Mouse (Mus musculus) midbrain, embryonic 10.5 days (tissue): ENCODE measurements around the gene Slc4a2. TPM values are rescaled to one million over a fixed set of nuclear protein-coding genes. Genes with fewer than 3 reads are reported as not detected.
A peak's percentile ranks its signal among the peaks of the same experiment; 100 is the strongest.
"Not testable (repeated sequence)": the region's sequence is repeated elsewhere in the genome, so short reads cannot be mapped to it uniquely, and the experiment has no call there.

Experiments
- DNase-seq: peaks from one replicate; pipeline ENCODE4 v3.0.0-alpha.2; 2017; ENCODE audit warnings: low spot score
- H3K27ac ChIP-seq: fragments of 300-500 bp; sonication (generic); replicated peaks from 2 replicates; pipeline ENCODE4 v1.5.1; 2016; ENCODE audit warnings: mild to moderate bottlenecking
- H3K27me3 ChIP-seq: fragments of 300-500 bp; sonication (generic); 2 replicates; pipeline ENCODE4 v1.6.1; 2016; ENCODE audit warnings: low read depth, mild to moderate bottlenecking; ENCODE audit not compliant: poor library complexity, severe bottlenecking
- H3K36me3 ChIP-seq: fragments of 300-500 bp; sonication (generic); 2 replicates; pipeline ENCODE4 v1.6.1; 2016; ENCODE audit warnings: mild to moderate bottlenecking, moderate library complexity
- H3K4me1 ChIP-seq: fragments of 300-500 bp; sonication (generic); 2 replicates; pipeline ENCODE4 v1.6.1; 2016
- H3K4me3 ChIP-seq: fragments of 300-500 bp; sonication (generic); 2 replicates; pipeline ENCODE4 v1.5.1; 2016; ENCODE audit warnings: mild to moderate bottlenecking, moderate library complexity
- H3K9me3 ChIP-seq: fragments of 300-500 bp; sonication (generic); replicated peaks from 2 replicates; pipeline ENCODE4 v1.6.1; 2016; ENCODE audit warnings: mild to moderate bottlenecking
- WGBS: fragments of 180-500 bp; shearing (Covaris S2); methylation state at CpG from one replicate; pipeline ENCODE4 v1.1.7; 2016; 5-methylcytosine and 5-hydroxymethylcytosine counted together
- polyA plus RNA-seq: library from polyadenylated mRNA; unstranded; fragments of >200 nt; fragmentation: Nextera tagmentation; extraction: Ambion mirVana; gene quantifications from 2 replicates; pipeline ENCODE4 v1.2.1, GENCODE M21; 2016

Gene Slc4a2
- polyA plus RNA-seq, 1 experiment from 2014 or later = 33.3 TPM

- DNase-seq = peak; percentile 65
- H3K27me3 ChIP-seq = peaks cover 68% of the 10 kb centered on the region
- H3K36me3 ChIP-seq = no peaks in the 10 kb centered on the region
- no peaks in the 10 kb centered on the region for H3K9me3 ChIP-seq
- peak overlapping the region; percentile 61 for H3K4me3 ChIP-seq
- H3K4me1 ChIP-seq = peaks cover 55% of the 10 kb centered on the region
- 1% methylated on average over 73 of the region's 73 CpGs for WGBS
- peak overlapping the region; percentile 78 for H3K27ac ChIP-seq
These were observed 36.1 kb upstream of the Slc4a2 start for GRCm38 (mm10) chr5:24387264-24388241.

GRCm38 (mm10) chr5:24388246-24388915 lies 35.3 kb upstream of the Slc4a2 start:
- Histone ChIP-seq H3K27ac (peak overlapping the region; percentile 78), H3K27me3 (peaks cover 68% of the 10 kb centered on the region), H3K4me3 (peak overlapping the region; percentile 61), H3K4me1 (peaks cover 52% of the 10 kb centered on the region), H3K36me3 (no peaks in the 10 kb centered on the region), H3K9me3 (no peaks in the 10 kb centered on the region)
- DNase-seq = no peak
- 24% methylated on average over 26 of the region's 26 CpGs for WGBS

GRCm38 (mm10) chr5:24389011-24389657 lies 34.5 kb upstream of the Slc4a2 start:
- DNase-seq = peak; percentile 31
- 55% methylated on average over 7 of the region's 7 CpGs for WGBS
- Histone ChIP-seq H3K4me3 (no peak overlapping the region), H3K27ac (peak overlapping the region; percentile 46; the same call in 1 of the 2 replicates), H3K36me3 (no peaks in the 10 kb centered on the region), H3K9me3 (no peaks in the 10 kb centered on the region), H3K27me3 (peaks cover 68% of the 10 kb centered on the region), H3K4me1 (peaks cover 52% of the 10 kb centered on the region)

- DNase-seq = no peak
- H3K9me3 ChIP-seq = no peaks in the 10 kb centered on the region
- WGBS = 81% methylated on average over 4 of the region's 4 CpGs
- H3K27me3 ChIP-seq = peaks cover 63% of the 10 kb centered on the region
- no peaks in the 10 kb centered on the region for H3K36me3 ChIP-seq
- peaks cover 52% of the 10 kb centered on the region for H3K4me1 ChIP-seq
- H3K4me3 ChIP-seq = no peak overlapping the region
- peak overlapping the region; percentile 46; the same call in 1 of the 2 replicates for H3K27ac ChIP-seq
These were observed 34.0 kb upstream of the Slc4a2 start for GRCm38 (mm10) chr5:24389658-24390020.

- Histone ChIP-seq H3K27me3 (peaks cover 41% of the 10 kb centered on the region), H3K9me3 (no peaks in the 10 kb centered on the region), H3K4me3 (no peak within 1 kb of the TSS), H3K4me1 (peaks cover 47% of the 10 kb centered on the region), H3K27ac (no peak within 1 kb of the TSS), H3K36me3 (peaks cover 4% of the 10 kb centered on the region; the same call in 1 of the 2 replicates)
- WGBS = 89% methylated on average over 7 of the region's 7 CpGs
- DNase-seq = no peak
These were observed 31.8 kb upstream of the Slc4a2 start, which contains the start of gene Atg9b for GRCm38 (mm10) chr5:24391864-24392263. Atg9b (minus strand) TSS chr5:24392143.

- Histone ChIP-seq H3K9me3 (no peaks in the 10 kb centered on the region), H3K27ac (no peak overlapping the region), H3K4me3 (no peak overlapping the region), H3K36me3 (peaks cover 4% of the 10 kb centered on the region; the same call in 1 of the 2 replicates), H3K27me3 (peaks cover 32% of the 10 kb centered on the region), H3K4me1 (peaks cover 38% of the 10 kb centered on the region)
- WGBS = 83% methylated on average over 7 of the region's 7 CpGs
- no peak for DNase-seq
These were observed 30.9 kb upstream of the Slc4a2 start for GRCm38 (mm10) chr5:24392724-24393123.

- H3K36me3 ChIP-seq = peaks cover 4% of the 10 kb centered on the region; the same call in 1 of the 2 replicates
- peaks cover 30% of the 10 kb centered on the region for H3K4me1 ChIP-seq
- peaks cover 25% of the 10 kb centered on the region for H3K27me3 ChIP-seq
- H3K4me3 ChIP-seq = peak within 1 kb of the TSS; percentile 68
- DNase-seq = peak; percentile 81
- no peaks in the 10 kb centered on the region for H3K9me3 ChIP-seq
- 20% methylated on average over 7 of the region's 7 CpGs for WGBS
- H3K27ac ChIP-seq = peak within 1 kb of the TSS; percentile 92
These were observed 30.1 kb upstream of the Slc4a2 start, which contains the start of gene Abcb8 for GRCm38 (mm10) chr5:24393392-24393997. Abcb8 (plus strand) TSS chr5:24393663.

- peak; percentile 95 for DNase-seq
- Histone ChIP-seq H3K4me1 (peaks cover 24% of the 10 kb centered on the region), H3K27ac (peak overlapping the region; percentile 92), H3K36me3 (peaks cover 4% of the 10 kb centered on the region; the same call in 1 of the 2 replicates), H3K27me3 (peaks cover 16% of the 10 kb centered on the region), H3K4me3 (peak overlapping the region; percentile 68), H3K9me3 (no peaks in the 10 kb centered on the region)
- WGBS = 1% methylated on average over 36 of the region's 36 CpGs
These were observed 29.3 kb upstream of the Slc4a2 start for GRCm38 (mm10) chr5:24394165-24394894.

GRCm38 (mm10) chr5:24396254-24396653 lies 27.4 kb upstream of the Slc4a2 start:
- WGBS = 94% methylated on average over 6 of the region's 6 CpGs
- DNase-seq, H3K4me3 ChIP-seq, H3K27ac ChIP-seq, H3K27me3 ChIP-seq, H3K9me3 ChIP-seq: not testable (repeated sequence)
- H3K4me1 ChIP-seq = peaks cover 21% of the 10 kb centered on the region
- H3K36me3 ChIP-seq = peaks cover 20% of the 10 kb centered on the region

GRCm38 (mm10) chr5:24399686-24400085 lies 24.0 kb upstream of the Slc4a2 start:
- Histone ChIP-seq H3K27me3 (no peaks in the 10 kb centered on the region), H3K4me3 (no peak overlapping the region), H3K36me3 (peaks cover 53% of the 10 kb centered on the region), H3K4me1 (peaks cover 7% of the 10 kb centered on the region), H3K27ac (no peak overlapping the region), H3K9me3 (no peaks in the 10 kb centered on the region)
- no peak for DNase-seq
- WGBS = 92% methylated on average over 10 of the region's 10 CpGs

GRCm38 (mm10) chr5:24400362-24400761 lies 23.3 kb upstream of the Slc4a2 start:
- no peak for DNase-seq
- Histone ChIP-seq H3K36me3 (peaks cover 58% of the 10 kb centered on the region), H3K27me3 (no peaks in the 10 kb centered on the region), H3K27ac (no peak overlapping the region), H3K9me3 (no peaks in the 10 kb centered on the region), H3K4me1 (0 out of 2 replicates have a peak, but pooled peaks cover 3% of the 10 kb centered on the region), H3K4me3 (no peak overlapping the region)
- 87% methylated on average over 11 of the region's 11 CpGs for WGBS
